Mouse (Mus musculus): ENCODE data around the gene Pogz.
"Not testable (repeated sequence)": the region's sequence is repeated elsewhere in the genome, so short reads cannot be mapped to it uniquely, and the experiment has no call there.

Pogz gene

DNA sequence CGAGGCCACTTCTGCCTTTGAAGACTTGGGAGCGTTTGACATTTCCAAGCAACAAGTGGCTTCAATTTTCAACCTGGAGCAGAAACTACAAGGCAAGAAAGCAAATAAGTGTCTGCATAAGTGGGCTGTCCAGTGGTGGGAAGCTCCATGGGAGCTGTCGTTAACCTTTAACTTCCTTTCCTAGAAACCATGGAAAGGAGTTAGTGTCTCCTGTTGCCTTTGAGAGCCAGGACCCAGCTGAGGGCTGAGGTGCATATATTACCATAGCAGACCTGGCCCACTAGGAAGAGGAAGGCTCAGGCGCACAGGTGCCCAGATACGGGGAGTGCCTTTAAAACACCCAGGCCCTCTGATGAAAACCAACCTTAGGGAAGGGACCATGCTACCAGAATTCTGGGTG is 4.7 kb upstream of the Pogz start:
- DNase-seq (ENCODE audit: low spot score): no peak

GRCm38 (mm10) chr3:94833358-94833757 is 4.0 kb upstream of the Pogz start:
- no peak for DNase-seq (ENCODE audit: low spot score)

- no peak for DNase-seq (ENCODE audit: low spot score)
Observed at GRCm38 (mm10) chr3:94835396-94835795, 2.0 kb upstream of the Pogz start.

GRCm38 (mm10) chr3:94837959-94838496 is 661 bp downstream of the Pogz start:
- peak; percentile 49 for DNase-seq (ENCODE audit: low spot score)

- DNase-seq (ENCODE audit: low spot score): peak; percentile 27
Observed at GRCm38 (mm10) chr3:94838631-94839030, 1.3 kb downstream of the Pogz start.

DNA sequence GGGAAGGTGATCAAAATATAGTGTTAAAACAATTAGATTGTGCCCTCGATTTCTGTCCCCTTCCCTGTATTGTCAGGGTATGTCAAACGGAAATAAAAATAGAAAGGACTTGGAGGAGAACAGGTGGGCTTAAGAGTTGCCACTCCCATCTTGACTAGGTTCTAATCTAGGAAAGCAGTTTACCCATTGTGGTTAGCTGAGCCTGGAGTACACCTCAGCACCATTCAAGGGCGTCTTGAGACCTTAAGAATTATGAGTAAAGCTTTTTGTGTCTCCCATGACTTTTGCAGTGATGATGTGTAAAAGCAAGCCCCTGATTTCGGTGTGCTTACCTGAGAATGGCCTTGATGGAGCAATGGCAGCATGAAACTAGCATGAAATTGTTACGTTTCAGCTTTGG is 1.7 kb downstream of the Pogz start:
- no peak for DNase-seq (ENCODE audit: low spot score)

DNA sequence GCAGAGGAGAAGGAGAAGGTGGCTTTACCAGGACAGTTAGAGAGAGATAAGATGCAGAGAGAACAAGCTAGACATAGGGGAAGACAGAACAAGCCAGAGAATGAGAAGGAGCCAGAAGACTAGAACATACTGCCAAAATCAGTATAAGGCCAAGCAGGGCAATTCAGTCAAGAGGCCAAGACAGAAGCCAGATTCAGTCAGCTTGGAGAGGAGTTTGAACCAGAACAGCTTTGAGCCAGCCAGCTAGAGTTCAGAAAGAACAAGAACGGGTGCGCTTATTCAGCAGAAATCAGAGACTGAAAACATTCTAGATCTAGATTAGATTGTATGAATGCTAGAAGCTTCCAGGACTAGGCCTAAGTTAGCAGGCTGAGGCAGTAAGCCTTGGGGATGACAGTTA is 10.0 kb downstream of the Pogz start:
- DNase-seq (ENCODE audit: low spot score): no peak

DNA sequence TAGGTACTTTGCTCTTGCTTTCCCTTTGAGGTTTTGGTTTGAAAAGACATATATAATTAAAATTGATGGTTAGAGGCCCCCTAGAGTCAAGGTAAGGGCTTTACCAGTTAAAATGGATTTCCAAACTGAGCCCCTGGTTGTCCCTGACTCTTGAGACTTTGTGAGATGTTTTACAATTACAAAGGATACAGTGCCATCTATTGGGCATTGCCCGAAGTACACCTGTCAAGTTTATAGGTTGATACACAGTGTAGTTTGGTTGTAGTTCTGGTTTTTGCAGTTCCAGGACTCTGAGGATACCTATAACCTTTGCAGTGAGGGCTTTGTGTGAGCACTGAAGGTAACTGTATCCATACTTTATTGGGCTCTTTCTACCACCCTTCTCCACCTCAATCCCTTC is 12.0 kb downstream of the Pogz start:
- DNase-seq (ENCODE audit: low spot score): peak; percentile 31

DNA sequence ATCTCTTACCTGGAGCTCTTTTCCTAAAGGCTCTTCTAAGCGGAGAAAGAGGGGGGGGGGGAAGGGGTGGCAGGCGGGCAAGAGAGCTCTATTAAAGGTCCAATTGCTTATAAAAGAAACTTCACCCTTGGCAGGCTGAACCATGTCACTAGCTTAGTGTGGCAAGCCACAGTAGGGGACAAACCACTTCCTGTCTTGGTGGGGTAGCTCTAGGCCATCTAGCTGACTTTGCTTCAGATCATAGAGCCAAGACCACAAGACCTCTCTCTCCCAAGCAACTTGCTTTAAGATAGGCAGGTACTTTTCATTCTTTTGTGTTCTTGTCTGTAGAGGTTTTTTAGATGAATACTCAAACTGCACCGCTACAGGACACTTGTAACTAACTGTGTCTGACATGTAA is 14.4 kb downstream of the Pogz start:
- DNase-seq (ENCODE audit: low spot score): no peak

GRCm38 (mm10) chr3:94852215-94852614 is 14.8 kb downstream of the Pogz start:
- no peak for DNase-seq (ENCODE audit: low spot score)

DNA sequence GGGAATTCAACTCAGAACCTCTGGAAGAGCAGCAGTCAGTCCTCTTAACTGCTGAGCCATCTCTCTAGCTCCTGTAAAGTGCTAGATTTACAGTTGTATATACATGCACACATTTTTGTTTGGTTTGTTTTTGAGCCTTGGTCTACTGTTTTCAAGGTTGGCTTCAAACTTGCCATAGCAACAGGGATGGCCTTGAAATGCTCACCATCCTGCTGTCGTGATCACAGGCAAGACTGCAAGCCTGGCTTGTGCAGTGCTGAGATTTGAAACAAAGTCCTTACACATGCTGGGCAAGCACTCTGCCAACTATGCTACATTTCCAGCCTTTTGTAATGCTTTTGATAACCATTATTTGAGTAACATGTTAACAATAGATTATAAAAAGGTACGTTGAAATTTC is 22.1 kb downstream of the Pogz start:
- DNase-seq (ENCODE audit: low spot score): no peak

DNA sequence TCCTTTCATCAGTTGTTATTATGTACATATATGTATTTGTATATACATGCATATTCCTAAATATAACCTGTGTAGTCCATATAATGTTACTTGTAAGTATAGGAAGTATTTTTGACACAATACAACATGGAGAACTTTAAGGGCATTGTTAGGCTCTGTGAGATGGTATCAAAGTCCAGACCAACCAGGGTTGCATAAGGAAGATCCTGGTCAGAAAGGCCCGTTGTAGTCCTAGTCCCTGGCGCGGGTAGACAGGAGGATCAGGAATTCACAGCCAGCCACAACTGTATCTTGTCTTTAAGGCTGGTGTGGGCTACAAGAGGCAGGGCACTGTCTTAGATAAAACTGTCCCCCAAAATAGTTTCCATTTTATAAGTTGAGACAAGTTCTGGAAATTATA is 31.6 kb downstream of the Pogz start:
- no peak for DNase-seq (ENCODE audit: low spot score)

GRCm38 (mm10) chr3:94878618-94879017 is 41.3 kb downstream of the Pogz start:
- no peak for DNase-seq (ENCODE audit: low spot score)

GRCm38 (mm10) chr3:94881840-94882239 is 44.5 kb downstream of the Pogz start:
- DNase-seq (ENCODE audit: low spot score): no peak

GRCm38 (mm10) chr3:94882579-94882978 is 45.2 kb downstream of the Pogz start:
- DNase-seq (ENCODE audit: low spot score): no peak

- peak; percentile 88 for DNase-seq (ENCODE audit: low spot score)
Observed at GRCm38 (mm10) chr3:94886316-94887224, 49.2 kb downstream of the Pogz start, which contains the start of gene Psmb4. Gene Psmb4 (minus strand): TSS chr3:94886961.

DNA sequence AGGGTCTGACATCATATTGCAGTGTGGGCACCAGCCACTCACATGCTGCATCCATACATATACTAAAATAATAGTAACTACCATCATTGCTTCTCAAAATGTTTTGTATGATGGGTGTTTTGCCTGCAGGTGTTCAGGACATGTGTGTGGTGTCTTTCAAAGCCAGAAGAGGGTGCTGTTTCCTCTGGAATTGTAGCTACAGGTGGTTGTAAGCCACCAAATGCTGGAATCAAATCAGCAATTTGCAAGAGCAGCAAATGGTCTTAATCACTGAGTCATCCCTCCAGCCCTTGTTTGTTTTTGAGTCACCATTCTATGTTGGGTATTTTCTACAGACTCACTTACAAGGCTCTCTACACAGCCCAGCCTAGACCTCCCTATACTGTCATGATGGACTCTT is 51.2 kb downstream of the Pogz start:
- peak; percentile 62 for DNase-seq (ENCODE audit: low spot score)

- DNase-seq (ENCODE audit: low spot score): no peak
Observed at GRCm38 (mm10) chr3:94894076-94894475, 56.7 kb downstream of the Pogz start.

- peak; percentile 48 for DNase-seq (ENCODE audit: low spot score)
Observed at GRCm38 (mm10) chr3:94902747-94903146, 65.4 kb downstream of the Pogz start.

GRCm38 (mm10) chr3:94904759-94905158 is 67.4 kb downstream of the Pogz start:
- DNase-seq (ENCODE audit: low spot score): not testable (repeated sequence)

- peak; percentile 37 for DNase-seq (ENCODE audit: low spot score)
Observed at GRCm38 (mm10) chr3:94906482-94906881, 69.1 kb downstream of the Pogz start.

- DNase-seq (ENCODE audit: low spot score): no peak
Observed at GRCm38 (mm10) chr3:94911050-94911693, 73.8 kb downstream of the Pogz start.

- no peak for DNase-seq (ENCODE audit: low spot score)
Observed at GRCm38 (mm10) chr3:94913801-94914200, 76.4 kb downstream of the Pogz start.

All from c-Kit-positive CD71-positive TER-119-positive erythroid progenitor cells, embryonic 14.5 days (primary cell).